In the genomic region with DNA sequence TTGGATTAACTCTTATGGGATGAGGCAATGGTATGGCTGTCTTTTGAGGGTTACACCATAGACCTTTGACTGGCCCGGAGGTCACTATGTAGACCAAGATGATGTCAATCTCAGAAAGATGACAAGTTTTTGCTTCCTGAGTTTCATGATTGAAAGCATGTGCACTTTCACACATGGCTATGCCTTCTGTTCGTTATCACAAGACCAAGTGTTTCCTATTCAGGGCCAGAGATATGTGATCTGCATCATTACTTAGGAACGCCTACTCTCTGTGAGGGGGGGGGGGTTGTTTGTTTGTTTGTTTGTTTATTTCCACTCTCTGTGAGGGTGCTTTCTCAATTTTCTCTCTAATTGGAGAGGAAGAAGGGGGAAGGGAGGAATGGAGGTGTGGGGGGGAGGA, we compare ENCODE assay signal across 8 mouse cellular contexts. TPM values are rescaled to one million over a fixed set of nuclear protein-coding genes. Genes with fewer than 3 reads are reported as not detected.
DNase-seq lines count a peak whose midpoint lies in the region; ATAC-seq lines count a peak whose summit lies in the region.

No protein-coding gene starts in this region.

- 46% methylated on average over 3 of the region's 3 CpGs for WGBS in heart, embryonic 11.5 days (ENCODE audit: insufficient replicate concordance)
- WGBS in forebrain, embryonic 16.5 days: 43% methylated on average over 3 of the region's 3 CpGs
- WGBS in midbrain, embryonic 11.5 days: 63% methylated on average over 3 of the region's 3 CpGs

- H3K4me1 ChIP-seq in heart, embryonic 11.5 days (ENCODE audit: control insufficient read depth, insufficient read depth, low read length): peaks cover 9% of the 10 kb centered on the region
- peaks cover 32% of the 10 kb centered on the region for H3K4me1 ChIP-seq in forebrain, embryonic 16.5 days (replicated peaks; ENCODE audit: control insufficient read depth, insufficient read depth, low read length)
- H3K4me1 ChIP-seq in midbrain, embryonic 11.5 days (ENCODE audit: control insufficient read depth, insufficient read depth, low read length): peaks cover 19% of the 10 kb centered on the region

- intact Hi-C loops in heart, postnatal 36 days (cut with DNase I): loop anchor here (10.0 kb wide), 2 partner anchors 591 to 621 kb away; partner anchors contain the start of genes Zfp52 and Zfp948

- DNase-seq in heart, postnatal 36 days: no peak
- DNase-seq in ES-CJ7 (ENCODE audit: low read depth, low spot score): peak; percentile 11
- DNase-seq in midbrain, embryonic 11.5 days (ENCODE audit: low spot score, missing footprints): no peak
- DNase-seq in adrenal gland, postnatal 10 days: no peak
- DNase-seq in gastrocnemius, adult 18-20 months (ENCODE audit: low spot score): no peak

- ATAC-seq in heart, embryonic 11.5 days (replicated peaks; ENCODE audit: insufficient number of reproducible peaks, low FRiP score, low TSS enrichment): no peak
- ATAC-seq in forebrain, embryonic 16.5 days: no peak
- ATAC-seq in midbrain, embryonic 11.5 days (ENCODE audit: low FRiP score): no peak
- ATAC-seq in megakaryocyte-erythroid progenitor cell, adult 5-6 weeks (replicated peaks; ENCODE audit: low FRiP score, low TSS enrichment, poor library complexity, severe bottlenecking): no peak

- peak overlapping the region; percentile 60 for H3K4me2 ChIP-seq in heart, embryonic 11.5 days
- H3K4me2 ChIP-seq in forebrain, embryonic 16.5 days (ENCODE audit: low read length): peak overlapping the region; percentile 71
- H3K4me2 ChIP-seq in midbrain, embryonic 11.5 days: peak overlapping the region; percentile 59

- H3K27me3 ChIP-seq in heart, embryonic 11.5 days (ENCODE audit: control insufficient read depth, insufficient read depth, low read length): no peaks in the 10 kb centered on the region
- no peaks in the 10 kb centered on the region for H3K27me3 ChIP-seq in forebrain, embryonic 16.5 days (replicated peaks; ENCODE audit: control insufficient read depth, insufficient read depth, low read length)
- H3K27me3 ChIP-seq in midbrain, embryonic 11.5 days (ENCODE audit: control insufficient read depth, insufficient read depth, low read length): no peaks in the 10 kb centered on the region

- peak overlapping the region; percentile 71 for H3K9ac ChIP-seq in heart, embryonic 11.5 days (ENCODE audit: low read depth, low read length)
- peak overlapping the region; percentile 69 for H3K9ac ChIP-seq in forebrain, embryonic 16.5 days (replicated peaks; ENCODE audit: low read depth, low read length)
- peak overlapping the region; percentile 73 for H3K9ac ChIP-seq in midbrain, embryonic 11.5 days (ENCODE audit: low read length)

- H3K27ac ChIP-seq in heart, embryonic 11.5 days (ENCODE audit: low read depth, low read length): peak overlapping the region; percentile 86
- peak overlapping the region; percentile 96 for H3K27ac ChIP-seq in forebrain, embryonic 16.5 days (ENCODE audit: low read length)
- peak overlapping the region; percentile 72 for H3K27ac ChIP-seq in midbrain, embryonic 11.5 days (ENCODE audit: low read depth, low read length)

- H3K4me3 ChIP-seq in heart, embryonic 11.5 days (ENCODE audit: low read depth, low read length): peak overlapping the region; percentile 85
- H3K4me3 ChIP-seq in forebrain, embryonic 16.5 days (replicated peaks; ENCODE audit: low read length): peak overlapping the region; percentile 68
- peak overlapping the region; percentile 78 for H3K4me3 ChIP-seq in midbrain, embryonic 11.5 days (ENCODE audit: low read depth, low read length)

- no peaks in the 10 kb centered on the region for H3K36me3 ChIP-seq in heart, embryonic 11.5 days (ENCODE audit: control insufficient read depth, insufficient read depth, low read length)
- no peaks in the 10 kb centered on the region for H3K36me3 ChIP-seq in forebrain, embryonic 16.5 days (ENCODE audit: control insufficient read depth, insufficient read depth)
- H3K36me3 ChIP-seq in midbrain, embryonic 11.5 days (ENCODE audit: control insufficient read depth, insufficient read depth, low read length): no peaks in the 10 kb centered on the region

- no peaks in the 10 kb centered on the region for H3K9me3 ChIP-seq in heart, embryonic 11.5 days (replicated peaks; ENCODE audit: control insufficient read depth, low read length)
- H3K9me3 ChIP-seq in forebrain, embryonic 16.5 days (ENCODE audit: control insufficient read depth, low read length): no peaks in the 10 kb centered on the region
- no peaks in the 10 kb centered on the region for H3K9me3 ChIP-seq in midbrain, embryonic 11.5 days (ENCODE audit: control insufficient read depth, low read length)

RNA-seq across cellular contexts. Expression of gene Ppp2r1a, which starts 0.9 kb away (rescaled TPM):
- 360 and 399 TPM in 2 replicates for polyA plus RNA-seq in heart, embryonic 11.5 days (2014; fragmentation: Nextera tagmentation; extraction: Ambion mirVana)
- total RNA-seq in heart, postnatal 36 days (2021): 100 to 1,000 TPM; 177 to 199 TPM
- polyA plus RNA-seq in forebrain, embryonic 16.5 days (2015; fragmentation: Nextera tagmentation; extraction: Ambion mirVana): 651 and 692 TPM in 2 replicates
- polyA plus RNA-seq in midbrain, embryonic 11.5 days (2014; fragmentation: Nextera tagmentation; extraction: Ambion mirVana): 542 and 558 TPM in 2 replicates
- 255 and 359 TPM in 2 replicates for total RNA-seq in megakaryocyte-erythroid progenitor cell, adult 5-6 weeks (2014; fragmentation: Nextera tagmentation)
- total RNA-seq in megakaryocyte-erythroid progenitor cell, adult 5-6 weeks (2017): 156 and 200 TPM in 2 replicates
- total RNA-seq in adrenal gland, postnatal 10 days (2021): 100 to 1,000 TPM; 260 to 272 TPM
- 100 to 1,000 TPM in 1 of 2 experiments, 10 to 100 TPM in 1; 94.8 to 112 TPM for total RNA-seq in gastrocnemius, adult 18-20 months (2021)

RNA-seq across cellular contexts. Expression of gene Vmn1r232, which starts 24.7 kb away (rescaled TPM):
- polyA plus RNA-seq in heart, embryonic 11.5 days (2014; fragmentation: Nextera tagmentation; extraction: Ambion mirVana): not detected in 2 replicates
- not detected for total RNA-seq in heart, postnatal 36 days (2021)
- polyA plus RNA-seq in forebrain, embryonic 16.5 days (2015; fragmentation: Nextera tagmentation; extraction: Ambion mirVana): not detected in 2 replicates
- polyA plus RNA-seq in midbrain, embryonic 11.5 days (2014; fragmentation: Nextera tagmentation; extraction: Ambion mirVana): not detected in 2 replicates
- not detected in 2 replicates for total RNA-seq in megakaryocyte-erythroid progenitor cell, adult 5-6 weeks (2014; fragmentation: Nextera tagmentation)
- total RNA-seq in megakaryocyte-erythroid progenitor cell, adult 5-6 weeks (2017): not detected in 2 replicates
- total RNA-seq in adrenal gland, postnatal 10 days (2021): not detected
- not detected for total RNA-seq in gastrocnemius, adult 18-20 months (2021)

RNA-seq across cellular contexts. Expression of gene Vmn1r231, which starts 39.3 kb away (rescaled TPM):
- polyA plus RNA-seq in heart, embryonic 11.5 days (2014; fragmentation: Nextera tagmentation; extraction: Ambion mirVana): not detected in 2 replicates
- total RNA-seq in heart, postnatal 36 days (2021): not detected
- polyA plus RNA-seq in forebrain, embryonic 16.5 days (2015; fragmentation: Nextera tagmentation; extraction: Ambion mirVana): not detected in 2 replicates
- polyA plus RNA-seq in midbrain, embryonic 11.5 days (2014; fragmentation: Nextera tagmentation; extraction: Ambion mirVana): not detected in 2 replicates
- total RNA-seq in megakaryocyte-erythroid progenitor cell, adult 5-6 weeks (2014; fragmentation: Nextera tagmentation): not detected in 2 replicates
- not detected in 2 replicates for total RNA-seq in megakaryocyte-erythroid progenitor cell, adult 5-6 weeks (2017)
- not detected for total RNA-seq in adrenal gland, postnatal 10 days (2021)
- not detected for total RNA-seq in gastrocnemius, adult 18-20 months (2021)

RNA-seq across cellular contexts. Expression of gene Vmn1r233, which starts 52.0 kb away (rescaled TPM):
- polyA plus RNA-seq in heart, embryonic 11.5 days (2014; fragmentation: Nextera tagmentation; extraction: Ambion mirVana): not detected in 2 replicates
- total RNA-seq in heart, postnatal 36 days (2021): not detected
- not detected in 2 replicates for polyA plus RNA-seq in forebrain, embryonic 16.5 days (2015; fragmentation: Nextera tagmentation; extraction: Ambion mirVana)
- not detected in 2 replicates for polyA plus RNA-seq in midbrain, embryonic 11.5 days (2014; fragmentation: Nextera tagmentation; extraction: Ambion mirVana)
- total RNA-seq in megakaryocyte-erythroid progenitor cell, adult 5-6 weeks (2014; fragmentation: Nextera tagmentation): not detected in 2 replicates
- total RNA-seq in megakaryocyte-erythroid progenitor cell, adult 5-6 weeks (2017): not detected in 2 replicates
- not detected for total RNA-seq in adrenal gland, postnatal 10 days (2021)
- total RNA-seq in gastrocnemius, adult 18-20 months (2021): not detected
